Mouse (Mus musculus): ENCODE measurements around the gene Ttll1.

Ttll1 gene

GRCm38 (mm10) chr15:83435324-83436090, 75.2 kb downstream of the Ttll1 start:
- no peak for TF ChIP-seq GATA4 (IDR thresholded peaks at IDR 0.05; ENCODE audit: insufficient replicate concordance, low read length)

- TF ChIP-seq GATA4 (IDR thresholded peaks at IDR 0.05; ENCODE audit: insufficient replicate concordance, low read length): no peak
Measured at GRCm38 (mm10) chr15:83434692-83435091, 76.0 kb downstream of the Ttll1 start.
